Mouse (Mus musculus): ENCODE data around the gene Dpp9.

- TF ChIP-seq POLR2A (IDR thresholded peaks at IDR 0.05; ENCODE audit: insufficient read depth, low read depth, low read length): no peak
- TF ChIP-seq CTCF (IDR thresholded peaks at IDR 0.05; ENCODE audit: insufficient read depth, low read depth, low read length): no peak
Measured at GRCm38 (mm10) chr17:56182975-56183657, 35.6 kb downstream of the Dpp9 start.
